Mouse (Mus musculus) hindbrain, embryonic 14.5 days (tissue): ENCODE measurements at regions not wholly inside any gene's neighbourhood (a gene's known extent, or its start where the extent isn't known, plus 50 kb on each side); places are given as distances from the start of the nearest gene placed in this dataset.

ENCODE experiments used
- ATAC-seq: fragments of 200-750 bp; cut with Nextera tagmentation; 2 replicates; pipeline ENCODE4 v1.8.0; 2017; ENCODE audit warnings: moderate number of reproducible peaks, mild to moderate bottlenecking, moderate TSS enrichment, moderate library complexity; ENCODE audit not compliant: low FRiP score
- DNase-seq: peaks from one replicate; pipeline ENCODE4 v3.0.0-alpha.2; 2015; ENCODE audit warnings: low spot score
- H3K27ac ChIP-seq: fragments of 300-500 bp; sonication (generic); 2 replicates; pipeline ENCODE4 v1.5.1; 2014; ENCODE audit warnings: mild to moderate bottlenecking, moderate library complexity
- H3K27me3 ChIP-seq: fragments of 300-500 bp; sonication (generic); 2 replicates; pipeline ENCODE4 v1.6.1; 2014; ENCODE audit warnings: mild to moderate bottlenecking, low read length, mixed read lengths; ENCODE audit not compliant: control insufficient read depth, insufficient read depth
- H3K36me3 ChIP-seq: fragments of 300-500 bp; sonication (generic); replicated peaks from 2 replicates; pipeline ENCODE4 v1.6.1; 2014; ENCODE audit not compliant: control insufficient read depth, insufficient read depth
- H3K4me1 ChIP-seq: fragments of 300-500 bp; sonication (generic); replicated peaks from 2 replicates; pipeline ENCODE4 v1.6.1; 2014; ENCODE audit warnings: antibody characterized with exemption, low read length, mixed read lengths; ENCODE audit not compliant: control insufficient read depth, insufficient read depth
- H3K4me2 ChIP-seq: fragments of 300-500 bp; sonication (generic); replicated peaks from 2 replicates; pipeline ENCODE4 v1.6.1; 2014; ENCODE audit warnings: mild to moderate bottlenecking, moderate library complexity
- H3K4me3 ChIP-seq: fragments of 300-500 bp; sonication (generic); replicated peaks from 2 replicates; pipeline ENCODE4 v1.5.1; 2014; ENCODE audit warnings: mild to moderate bottlenecking, low read length
- H3K9ac ChIP-seq: fragments of 300-500 bp; sonication (generic); 2 replicates; pipeline ENCODE4 v1.6.1; 2014
- H3K9me3 ChIP-seq: fragments of 300-500 bp; sonication (generic); 2 replicates; pipeline ENCODE4 v1.6.1; 2016; ENCODE audit warnings: low read length; ENCODE audit not compliant: control insufficient read depth
- WGBS: fragments of 180-500 bp; shearing (Covaris S2); extraction: QIAGEN DNeasy Blood & Tissue Kit; methylation state at CpG from one replicate; pipeline ENCODE4 v1.1.7; 2014; 5-methylcytosine and 5-hydroxymethylcytosine counted together

DNA sequence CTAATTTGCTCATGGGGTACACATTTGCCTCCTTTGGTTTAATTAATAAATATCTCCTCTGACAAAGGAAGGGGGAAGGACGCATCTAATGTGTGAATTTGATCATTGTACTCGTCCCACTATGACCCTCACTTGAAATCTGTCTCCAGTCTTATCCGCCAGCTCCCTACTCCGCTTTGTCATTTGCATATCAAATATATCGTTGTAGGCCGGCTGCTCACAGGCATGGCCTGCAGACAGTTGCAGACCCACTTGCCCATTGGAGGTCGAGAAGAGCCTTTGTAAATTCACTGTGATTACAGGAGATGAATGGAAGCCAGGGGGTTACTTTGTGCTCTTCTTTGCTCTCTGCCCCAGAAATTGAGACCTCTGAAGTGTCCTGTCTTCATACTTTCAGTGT lies 457.5 kb upstream of the 4930412O13Rik start:
- no peaks in the 10 kb centered on the region for H3K27me3 ChIP-seq
- H3K4me1 ChIP-seq, result 0 out of 2 replicates have a peak, but pooled peaks cover 4% of the 10 kb centered on the region
- no peak for ATAC-seq
- no peak overlapping the region for H3K4me2 ChIP-seq
- H3K9me3 ChIP-seq, result no peaks in the 10 kb centered on the region
- DNase-seq, result no peak
- no peak overlapping the region for H3K27ac ChIP-seq
- H3K9ac ChIP-seq, result no peak overlapping the region
- WGBS, result 11% methylated on average over 7 of the region's 7 CpGs
- no peak overlapping the region for H3K4me3 ChIP-seq
- H3K36me3 ChIP-seq, result no peaks in the 10 kb centered on the region

DNA sequence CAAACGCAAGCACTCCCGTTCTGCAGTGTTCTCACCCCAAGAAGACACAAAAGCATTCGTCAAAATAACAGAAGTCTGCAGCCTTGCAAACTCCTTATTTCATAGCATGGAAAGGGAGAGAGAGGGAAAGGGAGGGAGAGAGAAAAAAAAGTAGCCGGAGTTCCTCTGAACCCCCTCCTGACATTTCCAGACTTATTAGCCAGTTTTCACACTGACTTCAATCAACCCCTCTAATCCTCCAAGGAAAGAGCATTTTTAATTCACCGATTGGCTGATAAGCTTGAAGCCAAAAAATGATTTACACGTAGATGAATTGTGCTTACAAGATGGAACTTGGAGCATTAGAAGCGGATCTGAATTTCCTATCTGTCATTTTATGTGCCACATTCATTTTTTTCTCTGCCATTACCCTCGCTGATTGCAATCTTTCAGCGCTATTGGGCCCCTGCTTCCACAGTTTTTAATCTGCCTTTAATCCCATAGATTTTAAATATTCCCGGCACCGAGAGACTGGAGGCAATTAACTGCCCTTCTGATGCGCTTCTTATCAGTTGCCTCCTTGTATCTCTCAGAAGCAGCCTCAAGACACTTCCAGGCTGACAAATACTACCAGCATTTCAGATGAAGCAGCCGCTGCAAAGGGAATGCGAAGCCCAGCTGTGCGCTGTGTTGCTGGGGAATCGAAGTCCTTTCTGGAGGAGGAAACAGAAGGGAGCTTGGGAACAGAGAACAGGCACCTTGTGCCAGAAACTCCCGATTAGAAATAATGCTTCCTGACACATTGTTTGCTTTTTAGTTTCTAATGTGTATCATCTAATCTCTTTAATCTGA lies 447.7 kb upstream of the 4930412O13Rik start:
- peaks cover 16% of the 10 kb centered on the region for H3K4me1 ChIP-seq
- ATAC-seq, result peak; percentile 43; the same call in 1 of the 2 replicates
- peak overlapping the region; percentile 32 for H3K4me2 ChIP-seq
- WGBS, result 30% methylated on average over 17 of the region's 17 CpGs
- no peaks in the 10 kb centered on the region for H3K36me3 ChIP-seq
- no peak overlapping the region for H3K27ac ChIP-seq
- peak; percentile 30 for DNase-seq
- H3K9me3 ChIP-seq, result no peaks in the 10 kb centered on the region
- H3K27me3 ChIP-seq, result no peaks in the 10 kb centered on the region
- no peak overlapping the region for H3K9ac ChIP-seq
- H3K4me3 ChIP-seq, result no peak overlapping the region

DNA sequence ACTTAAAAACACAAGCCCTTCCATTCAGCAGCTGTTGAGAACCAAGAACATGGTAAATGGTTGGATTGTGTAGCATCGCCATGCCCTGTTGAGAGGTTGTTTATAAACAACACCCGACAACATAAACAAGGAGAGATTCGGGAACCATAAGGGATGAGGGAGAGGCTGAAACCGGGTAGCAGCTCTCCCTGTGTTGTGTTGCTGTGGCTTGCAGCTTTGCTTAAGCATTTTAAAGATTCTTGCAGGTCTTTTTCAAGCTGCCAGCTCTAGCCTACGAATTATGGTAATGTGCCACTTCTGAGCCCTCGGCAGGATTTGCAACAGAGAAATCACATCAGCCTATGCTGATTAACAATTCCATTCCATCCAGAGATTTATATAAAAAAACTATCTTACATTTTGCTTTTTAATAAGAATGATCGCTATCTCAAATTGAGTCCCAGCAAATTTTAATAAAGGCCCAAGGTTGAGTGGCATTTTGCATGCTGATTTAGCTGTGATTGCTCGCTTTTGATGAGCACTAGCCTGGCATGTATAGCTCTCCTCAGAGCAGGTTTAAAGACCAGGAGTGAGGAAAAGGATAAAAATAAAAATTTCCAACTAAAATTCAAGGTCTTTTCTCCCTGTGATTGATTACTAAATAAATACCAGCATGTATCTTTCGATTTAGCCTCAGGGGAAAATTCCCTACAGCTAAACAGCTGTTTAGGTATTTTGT lies 445.7 kb upstream of the 4930412O13Rik start:
- no peak overlapping the region for H3K4me3 ChIP-seq
- peak; percentile 69; the same call in 1 of the 2 replicates for ATAC-seq
- no peaks in the 10 kb centered on the region for H3K27me3 ChIP-seq

DNA sequence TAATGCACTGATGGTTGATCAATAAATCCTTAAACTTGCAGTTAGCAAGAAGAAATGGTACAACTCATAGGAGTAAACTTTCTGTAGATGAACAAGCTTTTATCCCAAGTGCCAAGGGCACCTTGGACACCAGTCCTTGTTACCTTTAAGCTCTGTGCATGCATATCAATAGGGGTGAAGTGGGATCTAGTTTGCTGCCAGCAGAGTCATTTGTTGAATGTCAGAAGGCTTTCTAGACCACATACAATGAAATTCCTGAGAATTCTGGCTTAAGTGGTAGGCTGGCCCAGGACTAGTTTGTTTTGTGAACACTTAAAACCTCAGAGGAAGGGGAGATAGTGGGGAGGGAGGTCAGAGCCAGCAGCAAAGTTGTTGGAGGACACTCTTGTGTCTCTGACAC lies 437.9 kb upstream of the 4930412O13Rik start:
- Histone ChIP-seq H3K9me3 (no peaks in the 10 kb centered on the region), H3K27me3 (no peaks in the 10 kb centered on the region), H3K9ac (no peak overlapping the region), H3K36me3 (no peaks in the 10 kb centered on the region), H3K4me2 (no peak overlapping the region), H3K4me3 (no peak overlapping the region), H3K27ac (no peak overlapping the region), H3K4me1 (no peaks in the 10 kb centered on the region)
- ATAC-seq (no peak), DNase-seq (no peak)

More for the DNA sequence above, 445.7 kb upstream of the 4930412O13Rik start:
- Histone ChIP-seq H3K4me2 (no peak overlapping the region; the same call in 1 of the 2 replicates), H3K9me3 (no peaks in the 10 kb centered on the region), H3K27ac (peak overlapping the region; percentile 58; the same call in 1 of the 2 replicates), H3K9ac (no peak overlapping the region), H3K4me1 (peaks cover 16% of the 10 kb centered on the region), H3K36me3 (no peaks in the 10 kb centered on the region)
- DNase-seq, result no peak
- WGBS, result 53% methylated on average over 9 of the region's 9 CpGs

DNA sequence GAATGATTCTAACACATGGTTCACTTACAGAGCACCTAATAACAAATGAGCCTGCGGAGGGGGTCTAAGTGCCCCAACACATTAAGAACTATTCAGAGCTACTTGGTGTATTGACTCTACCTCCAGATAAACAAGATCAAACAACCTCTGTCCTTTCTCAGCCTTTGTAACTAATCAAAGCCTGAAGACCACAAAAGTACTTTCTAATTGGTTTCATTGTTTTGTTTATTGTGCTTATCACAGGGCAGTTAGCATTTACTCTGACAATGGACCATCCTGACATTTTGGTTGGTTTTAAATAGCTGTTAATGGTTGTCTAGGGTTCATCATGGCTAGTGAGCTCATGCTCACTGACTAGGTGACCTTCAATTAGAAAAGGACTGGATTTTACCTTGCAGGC lies 435.2 kb upstream of the 4930412O13Rik start:
- no peak overlapping the region for H3K9ac ChIP-seq
- H3K9me3 ChIP-seq, result no peaks in the 10 kb centered on the region
- H3K27me3 ChIP-seq, result no peaks in the 10 kb centered on the region
- WGBS, result 81% methylated on average over 1 of the region's 1 CpGs
- ATAC-seq (no peak), DNase-seq (no peak)
- H3K36me3 ChIP-seq, result no peaks in the 10 kb centered on the region
- no peak overlapping the region for H3K27ac ChIP-seq
- H3K4me2 ChIP-seq, result no peak overlapping the region
- no peaks in the 10 kb centered on the region for H3K4me1 ChIP-seq
- H3K4me3 ChIP-seq, result no peak overlapping the region

DNA sequence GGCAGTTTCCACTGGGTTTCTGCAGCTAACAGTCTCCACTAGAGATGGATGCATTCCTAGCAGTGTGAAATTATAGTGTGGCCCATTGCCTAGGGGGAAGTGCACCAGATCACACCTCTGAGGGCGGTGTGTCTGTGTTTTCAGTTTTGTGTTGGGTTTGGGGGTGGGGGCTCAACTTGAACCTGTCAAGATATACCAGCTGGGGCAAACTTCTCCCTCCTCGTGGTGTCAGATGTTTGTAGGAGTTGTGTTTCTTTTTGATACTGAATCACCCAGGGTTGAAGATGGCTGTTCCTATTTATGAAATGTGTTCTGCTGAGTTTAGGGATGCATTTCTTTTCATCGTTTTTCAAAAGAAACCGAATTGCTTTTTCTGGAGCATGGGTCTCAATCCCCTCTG lies 416.6 kb upstream of the 4930412O13Rik start:
- no peaks in the 10 kb centered on the region for H3K27me3 ChIP-seq
- no peaks in the 10 kb centered on the region for H3K4me1 ChIP-seq
- DNase-seq (no peak), ATAC-seq (no peak)
- 75% methylated on average over 4 of the region's 4 CpGs for WGBS
- no peak overlapping the region for H3K4me2 ChIP-seq
- no peaks in the 10 kb centered on the region for H3K36me3 ChIP-seq
- H3K9ac ChIP-seq, result no peak overlapping the region
- H3K4me3 ChIP-seq, result no peak overlapping the region
- no peak overlapping the region for H3K27ac ChIP-seq
- H3K9me3 ChIP-seq, result no peaks in the 10 kb centered on the region

DNA sequence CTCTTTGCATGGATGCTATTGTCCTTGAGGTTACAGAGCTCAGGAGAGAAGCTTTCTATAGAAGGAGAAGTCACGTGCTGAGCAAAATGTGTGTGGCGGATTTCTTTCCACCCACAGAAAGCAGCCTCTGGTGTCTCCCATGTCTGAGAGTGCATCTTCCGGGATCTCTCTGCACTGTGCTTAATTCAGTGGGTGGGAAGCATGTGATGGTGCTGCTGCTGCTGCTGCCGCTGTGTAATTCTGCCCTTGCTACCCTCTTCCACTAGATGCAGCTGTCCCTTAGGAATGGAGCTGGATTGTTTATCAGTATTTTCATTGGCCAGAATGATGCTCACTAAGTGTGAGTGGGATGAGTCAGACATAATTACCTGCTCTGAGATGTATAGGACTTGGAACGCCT lies 416.2 kb upstream of the 4930412O13Rik start:
- H3K9me3 ChIP-seq, result no peaks in the 10 kb centered on the region
- no peak overlapping the region for H3K4me3 ChIP-seq
- no peaks in the 10 kb centered on the region for H3K4me1 ChIP-seq
- H3K27ac ChIP-seq, result no peak overlapping the region
- no peak overlapping the region for H3K4me2 ChIP-seq
- no peaks in the 10 kb centered on the region for H3K27me3 ChIP-seq
- ATAC-seq (peak; percentile 57; the same call in 1 of the 2 replicates), DNase-seq (no peak)
- no peaks in the 10 kb centered on the region for H3K36me3 ChIP-seq
- 56% methylated on average over 5 of the region's 5 CpGs for WGBS
- H3K9ac ChIP-seq, result no peak overlapping the region

DNA sequence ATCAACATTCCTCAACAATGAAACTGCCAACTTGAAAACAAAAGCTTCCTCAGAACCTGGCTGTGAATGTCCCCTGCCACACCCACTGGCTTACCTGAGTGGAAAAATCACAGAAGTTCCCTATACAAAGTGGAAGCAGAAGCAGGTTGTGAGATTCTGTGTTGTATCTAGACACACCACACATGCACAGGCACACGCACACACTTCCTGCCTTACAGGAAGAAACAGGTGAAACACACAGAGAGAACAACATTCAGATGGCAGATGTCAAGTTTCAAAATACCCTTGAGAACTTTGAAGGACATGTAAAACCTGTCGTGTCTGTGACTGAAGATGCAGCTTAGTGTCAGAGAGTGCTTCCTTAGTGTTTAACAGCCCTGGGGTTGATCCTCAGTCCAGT lies 413.5 kb upstream of the 4930412O13Rik start:
- Histone ChIP-seq H3K27ac (no peak overlapping the region), H3K36me3 (no peaks in the 10 kb centered on the region), H3K9ac (no peak overlapping the region), H3K4me3 (no peak overlapping the region), H3K4me1 (no peaks in the 10 kb centered on the region), H3K9me3 (no peaks in the 10 kb centered on the region), H3K4me2 (no peak overlapping the region), H3K27me3 (no peaks in the 10 kb centered on the region)
- WGBS, result 91% methylated on average over 2 of the region's 2 CpGs
- no peak for ATAC-seq
- no peak for DNase-seq

DNA sequence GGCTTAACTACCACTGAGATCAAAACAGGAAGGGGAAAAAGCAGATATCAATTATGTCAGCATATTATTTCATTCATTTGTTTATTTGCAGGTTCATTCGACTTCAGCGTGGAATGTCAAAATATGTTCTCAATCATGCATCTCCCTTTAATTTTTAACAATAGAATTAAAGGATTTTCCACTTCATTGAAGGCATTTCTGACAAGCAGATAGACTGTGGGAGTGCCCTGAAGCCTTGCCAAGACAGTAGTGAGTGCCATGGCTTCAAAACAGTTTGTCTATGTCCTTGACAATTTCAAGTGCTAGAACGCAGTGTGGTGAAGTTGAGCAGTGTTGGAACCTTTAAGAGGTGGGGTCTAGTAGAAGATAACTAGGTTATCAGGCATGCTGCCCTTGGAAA lies 412.4 kb upstream of the 4930412O13Rik start:
- Histone ChIP-seq H3K4me3 (no peak overlapping the region), H3K27ac (no peak overlapping the region), H3K4me2 (no peak overlapping the region), H3K9ac (no peak overlapping the region), H3K36me3 (no peaks in the 10 kb centered on the region), H3K9me3 (no peaks in the 10 kb centered on the region), H3K27me3 (no peaks in the 10 kb centered on the region), H3K4me1 (no peaks in the 10 kb centered on the region)
- 86% methylated on average over 3 of the region's 3 CpGs for WGBS
- DNase-seq (no peak), ATAC-seq (no peak)
